Mouse (Mus musculus) heart, embryonic 16.5 days (tissue): ENCODE results near the gene Obsl1. TPM values are rescaled to one million over a fixed set of nuclear protein-coding genes. Genes with fewer than 3 reads are reported as not detected.

Experiments
- ATAC-seq: fragments of 200-750 bp; cut with Nextera tagmentation; replicated peaks from 2 replicates; pipeline ENCODE4 v1.8.0; 2017; ENCODE audit warnings: moderate number of reproducible peaks; ENCODE audit not compliant: insufficient read depth, low FRiP score; ENCODE audit errors: extremely low read depth
- H3K27ac ChIP-seq: fragments of 300-500 bp; sonication (generic); 2 replicates; pipeline ENCODE4 v1.5.1; 2014; ENCODE audit warnings: mild to moderate bottlenecking, low read length, control low read depth, moderate library complexity
- H3K27me3 ChIP-seq: fragments of 300-500 bp; sonication (generic); 2 replicates; pipeline ENCODE4 v1.6.1; 2014; ENCODE audit warnings: low read length, mixed read lengths; ENCODE audit not compliant: control insufficient read depth, insufficient read depth
- H3K36me3 ChIP-seq: fragments of 300-500 bp; sonication (generic); 2 replicates; pipeline ENCODE4 v1.6.1; 2014; ENCODE audit not compliant: control insufficient read depth, insufficient read depth
- H3K4me1 ChIP-seq: fragments of 300-500 bp; sonication (generic); 2 replicates; pipeline ENCODE4 v1.6.1; 2014; ENCODE audit warnings: low read length, mixed read lengths; ENCODE audit not compliant: control insufficient read depth, insufficient read depth
- H3K4me2 ChIP-seq: fragments of 300-500 bp; sonication (generic); 2 replicates; pipeline ENCODE4 v1.6.1; 2014; ENCODE audit warnings: low read depth, mild to moderate bottlenecking, control low read depth, low read length
- H3K4me3 ChIP-seq: fragments of 300-500 bp; sonication (generic); 2 replicates; pipeline ENCODE4 v1.5.1; 2014; ENCODE audit warnings: mild to moderate bottlenecking, control low read depth, low read length
- H3K9ac ChIP-seq: fragments of 300-500 bp; sonication (generic); 2 replicates; pipeline ENCODE4 v1.6.1; 2014; ENCODE audit warnings: low read length, control low read depth
- H3K9me3 ChIP-seq: fragments of 300-500 bp; sonication (generic); replicated peaks from 2 replicates; pipeline ENCODE4 v1.6.1; 2016; ENCODE audit warnings: low read length; ENCODE audit not compliant: control insufficient read depth
- WGBS: fragments of 180-500 bp; shearing (Covaris S2); extraction: QIAGEN DNeasy Blood & Tissue Kit; methylation state at CpG from one replicate; pipeline ENCODE4 v1.1.7; 2014; 5-methylcytosine and 5-hydroxymethylcytosine counted together
- polyA plus RNA-seq: library from polyadenylated mRNA; unstranded; fragments of >200 nt; fragmentation: Nextera tagmentation; extraction: Ambion mirVana; gene quantifications from 2 replicates; pipeline ENCODE4 v1.2.1, GENCODE M21; 2015

Gene Obsl1
- polyA plus RNA-seq, 1 experiment from 2014 or later = 83.9 TPM

- no peak overlapping the region for H3K4me2 ChIP-seq
- H3K9me3 ChIP-seq = no peaks in the 10 kb centered on the region
- ATAC-seq = no peak
- no peak overlapping the region for H3K4me3 ChIP-seq
- H3K27ac ChIP-seq = no peak overlapping the region
- peaks cover 25% of the 10 kb centered on the region for H3K4me1 ChIP-seq
- H3K36me3 ChIP-seq = no peaks in the 10 kb centered on the region
- no peaks in the 10 kb centered on the region for H3K27me3 ChIP-seq
- H3K9ac ChIP-seq = no peak overlapping the region
- 82% methylated on average over 6 of the region's 6 CpGs for WGBS
These were observed 38.1 kb upstream of the Obsl1 start for GRCm38 (mm10) chr1:75544351-75544750.

DNA sequence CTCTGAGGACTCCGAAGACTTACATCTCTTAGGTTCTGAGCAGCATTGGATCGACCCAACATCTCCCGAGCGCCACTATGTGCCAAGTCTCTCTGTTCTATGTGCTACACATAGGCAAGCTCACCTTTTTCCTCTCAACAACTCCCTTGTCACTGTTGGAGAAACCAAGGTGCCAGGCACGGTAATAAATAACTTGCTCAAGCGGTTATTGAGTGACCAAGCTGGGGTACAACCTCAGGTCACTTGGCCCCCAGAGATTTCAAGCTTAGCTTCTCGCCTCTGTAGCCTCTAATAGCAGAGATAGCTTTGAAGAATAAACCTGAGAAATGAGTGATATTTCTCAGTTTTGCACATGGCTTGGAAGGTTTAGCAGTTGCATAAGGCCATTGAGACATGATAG, 35.2 kb upstream of the Obsl1 start:
- Histone ChIP-seq H3K9ac (no peak overlapping the region), H3K27ac (no peak overlapping the region), H3K4me2 (no peak overlapping the region), H3K4me3 (no peak overlapping the region), H3K27me3 (no peaks in the 10 kb centered on the region), H3K9me3 (no peaks in the 10 kb centered on the region), H3K36me3 (0 out of 2 replicates have a peak, but pooled peaks cover 2% of the 10 kb centered on the region), H3K4me1 (peaks cover 6% of the 10 kb centered on the region; the same call in 1 of the 2 replicates)
- ATAC-seq = no peak
- 89% methylated on average over 7 of the region's 7 CpGs for WGBS

- H3K27me3 ChIP-seq = no peaks in the 10 kb centered on the region
- no peak for ATAC-seq
- WGBS = 71% methylated on average over 9 of the region's 9 CpGs
- peaks cover 8% of the 10 kb centered on the region; the same call in 1 of the 2 replicates for H3K36me3 ChIP-seq
- no peaks in the 10 kb centered on the region for H3K9me3 ChIP-seq
- no peak overlapping the region for H3K4me2 ChIP-seq
- H3K9ac ChIP-seq = no peak overlapping the region
- H3K27ac ChIP-seq = no peak overlapping the region
- no peak overlapping the region for H3K4me3 ChIP-seq
- no peaks in the 10 kb centered on the region for H3K4me1 ChIP-seq
These were observed 32.4 kb upstream of the Obsl1 start for GRCm38 (mm10) chr1:75538597-75539190.

GRCm38 (mm10) chr1:75537587-75537986, 31.3 kb upstream of the Obsl1 start:
- H3K27ac ChIP-seq = no peak overlapping the region
- H3K9me3 ChIP-seq = no peaks in the 10 kb centered on the region
- ATAC-seq = no peak
- no peak overlapping the region for H3K9ac ChIP-seq
- no peak overlapping the region for H3K4me2 ChIP-seq
- H3K4me3 ChIP-seq = no peak overlapping the region
- WGBS = 61% methylated on average over 2 of the region's 2 CpGs
- H3K36me3 ChIP-seq = peaks cover 8% of the 10 kb centered on the region; the same call in 1 of the 2 replicates
- H3K27me3 ChIP-seq = no peaks in the 10 kb centered on the region
- no peaks in the 10 kb centered on the region for H3K4me1 ChIP-seq

DNA sequence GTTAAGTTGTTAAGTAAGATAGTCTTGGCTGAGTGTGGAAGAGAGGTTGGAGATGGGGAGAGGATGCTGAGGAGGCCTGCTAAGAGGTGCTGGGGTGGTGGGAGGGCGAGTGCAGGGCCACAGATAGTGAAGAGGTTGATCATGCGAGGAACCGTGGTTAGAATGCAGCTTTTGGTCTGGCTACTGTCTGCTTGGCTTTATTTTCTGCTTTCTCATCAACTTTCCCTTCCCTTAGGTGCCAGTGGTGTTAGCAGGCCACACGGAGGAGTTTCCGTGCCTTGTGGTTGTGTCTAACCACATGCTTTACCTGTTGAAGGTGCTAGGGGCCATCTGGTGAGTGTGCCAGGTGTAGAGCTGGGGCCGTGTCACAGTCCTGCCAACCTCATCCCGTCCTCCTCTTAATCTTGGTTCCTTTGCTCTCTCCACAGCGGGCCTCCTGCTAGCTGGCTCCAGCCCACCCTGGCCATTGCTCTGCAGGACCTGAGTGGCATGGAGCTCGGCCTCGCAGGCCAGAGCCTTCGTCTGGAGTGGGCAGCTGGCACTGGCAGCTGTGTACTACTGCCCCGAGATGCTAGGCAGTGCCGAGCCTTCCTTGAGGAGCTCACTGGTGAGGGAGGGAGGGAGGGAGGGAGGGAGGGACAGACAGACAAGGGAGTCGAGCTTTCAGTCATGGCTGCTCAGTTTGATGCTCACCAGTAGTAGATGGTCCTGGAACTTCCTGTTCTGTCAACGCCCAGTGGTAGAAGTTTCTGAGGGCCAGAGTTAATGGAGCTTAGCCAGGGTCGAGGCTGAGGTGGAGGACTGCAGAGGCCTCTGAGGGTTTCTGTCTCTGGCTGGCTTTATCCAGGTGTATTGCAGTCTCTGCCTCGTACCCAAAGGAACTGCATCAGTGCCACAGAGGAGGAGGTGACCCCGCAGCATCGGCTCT, 27.3 kb upstream of the Obsl1 start:
- H3K36me3 ChIP-seq = peaks cover 15% of the 10 kb centered on the region; the same call in 1 of the 2 replicates
- no peaks in the 10 kb centered on the region for H3K4me1 ChIP-seq
- H3K4me3 ChIP-seq = no peak overlapping the region
- no peak overlapping the region for H3K27ac ChIP-seq
- ATAC-seq = no peak
- no peak overlapping the region for H3K9ac ChIP-seq
- no peaks in the 10 kb centered on the region for H3K27me3 ChIP-seq
- 84% methylated on average over 19 of the region's 19 CpGs for WGBS
- no peak overlapping the region for H3K4me2 ChIP-seq
- no peaks in the 10 kb centered on the region for H3K9me3 ChIP-seq

- Histone ChIP-seq H3K9ac (no peak overlapping the region), H3K36me3 (peaks cover 22% of the 10 kb centered on the region; the same call in 1 of the 2 replicates), H3K9me3 (no peaks in the 10 kb centered on the region), H3K27me3 (no peaks in the 10 kb centered on the region), H3K4me3 (no peak overlapping the region), H3K4me1 (no peaks in the 10 kb centered on the region), H3K27ac (no peak overlapping the region), H3K4me2 (no peak overlapping the region)
- 83% methylated on average over 19 of the region's 19 CpGs for WGBS
- ATAC-seq = no peak
These were observed 26.3 kb upstream of the Obsl1 start for GRCm38 (mm10) chr1:75532280-75533172.

DNA sequence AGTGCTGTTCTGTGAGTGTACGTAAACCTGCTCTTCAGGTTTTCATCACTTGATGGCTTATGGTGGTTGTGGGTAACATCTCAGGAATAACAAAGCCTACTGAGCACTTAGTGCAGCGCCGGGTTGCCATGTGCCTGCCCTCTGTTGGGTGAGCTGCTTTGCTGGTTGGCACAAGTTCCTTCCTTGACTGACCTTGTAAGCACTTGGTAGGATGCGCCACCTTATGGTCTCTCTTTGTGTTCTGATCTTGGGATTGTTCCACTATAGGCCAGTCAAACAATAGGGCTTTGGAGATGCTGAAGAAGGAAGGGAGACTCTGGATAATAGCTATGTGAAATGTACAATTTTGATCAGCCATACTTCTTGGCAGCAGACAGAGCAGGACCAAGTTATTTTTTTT, 24.3 kb upstream of the Obsl1 start:
- H3K4me3 ChIP-seq = no peak overlapping the region
- H3K27ac ChIP-seq = no peak overlapping the region
- peaks cover 18% of the 10 kb centered on the region; the same call in 1 of the 2 replicates for H3K36me3 ChIP-seq
- H3K27me3 ChIP-seq = no peaks in the 10 kb centered on the region
- H3K9me3 ChIP-seq = no peaks in the 10 kb centered on the region
- ATAC-seq = 0 out of 2 replicates have a peak, but pooled peaks have one; percentile 49
- 54% methylated on average over 4 of the region's 4 CpGs for WGBS
- H3K4me1 ChIP-seq = no peaks in the 10 kb centered on the region
- no peak overlapping the region for H3K9ac ChIP-seq
- H3K4me2 ChIP-seq = no peak overlapping the region

- H3K4me1 ChIP-seq = peaks cover 8% of the 10 kb centered on the region
- H3K27me3 ChIP-seq = no peaks in the 10 kb centered on the region
- 80% methylated on average over 7 of the region's 7 CpGs for WGBS
- H3K4me2 ChIP-seq = no peak overlapping the region
- H3K9ac ChIP-seq = no peak overlapping the region
- ATAC-seq = no peak
- peaks cover 9% of the 10 kb centered on the region; the same call in 1 of the 2 replicates for H3K36me3 ChIP-seq
- no peaks in the 10 kb centered on the region for H3K9me3 ChIP-seq
- no peak overlapping the region for H3K4me3 ChIP-seq
- H3K27ac ChIP-seq = no peak overlapping the region
These were observed 18.4 kb upstream of the Obsl1 start for GRCm38 (mm10) chr1:75524679-75525078.
